ENCODE assay signal across 8 mouse cellular contexts in genomic region chr7:16310020-16310520, GRCm38 (mm10). TPM values are rescaled to one million over a fixed set of nuclear protein-coding genes. Genes with fewer than 3 reads are reported as not detected.
DNase-seq lines count a peak whose midpoint lies in the region; ATAC-seq and TF ChIP-seq lines count a peak whose summit lies in the region.

No protein-coding gene starts in this region.

- H3K36me3 ChIP-seq in ES-E14 (ENCODE audit: control insufficient read depth, insufficient read depth, low read length, poor library complexity, severe bottlenecking): peaks cover 3% of the 10 kb centered on the region; the same call in 1 of the 2 replicates
- no peaks in the 10 kb centered on the region for H3K36me3 ChIP-seq in forebrain, embryonic 12.5 days (replicated peaks)
- H3K36me3 ChIP-seq in heart, postnatal 0 days (replicated peaks; ENCODE audit: control insufficient read depth, insufficient read depth, low read length): no peaks in the 10 kb centered on the region
- H3K36me3 ChIP-seq in neural tube, embryonic 15.5 days: no peaks in the 10 kb centered on the region
- H3K36me3 ChIP-seq in thymus, adult 2 months (ENCODE audit: control insufficient read depth, insufficient read depth, low read length): no peaks in the 10 kb centered on the region

- TF ChIP-seq POLR2A in lung, adult 2 months (IDR thresholded peaks at IDR 0.05; ENCODE audit: borderline replicate concordance, extremely low read depth, low read depth, low read length): peak; percentile 52; the same call in 1 of the 2 replicates
- TF ChIP-seq POLR2A in thymus, adult 2 months (IDR thresholded peaks at IDR 0.05; ENCODE audit: control insufficient read depth, extremely low read depth, insufficient read depth, low read length, poor library complexity): no peak; the same call in 1 of the 2 replicates

- H3K9ac ChIP-seq in ES-E14 (ENCODE audit: insufficient read depth, low read depth, low read length, poor library complexity, severe bottlenecking): peak overlapping the region; percentile 94
- peak overlapping the region; percentile 82 for H3K9ac ChIP-seq in forebrain, embryonic 12.5 days
- H3K9ac ChIP-seq in heart, postnatal 0 days (replicated peaks; ENCODE audit: low read depth, low read length): peak overlapping the region; percentile 38
- H3K9ac ChIP-seq in neural tube, embryonic 15.5 days (replicated peaks): peak overlapping the region; percentile 71

- in situ Hi-C loops in ES-E14 (cut with MboI; ENCODE audit: low sequenced_read_pairs in 2 of 2, unreplicated experiment in 2 of 2): no loop called here

- peak overlapping the region; percentile 93 for H3K4me2 ChIP-seq in forebrain, embryonic 12.5 days
- peak overlapping the region; percentile 82 for H3K4me2 ChIP-seq in heart, postnatal 0 days (ENCODE audit: low read depth, low read length)
- H3K4me2 ChIP-seq in neural tube, embryonic 15.5 days: peak overlapping the region; percentile 95

- no peaks in the 10 kb centered on the region for H3K9me3 ChIP-seq in ES-E14 (ENCODE audit: control insufficient read depth, insufficient read depth, low read depth, low read length)
- no peaks in the 10 kb centered on the region for H3K9me3 ChIP-seq in forebrain, embryonic 12.5 days
- no peaks in the 10 kb centered on the region for H3K9me3 ChIP-seq in heart, postnatal 0 days (replicated peaks; ENCODE audit: control insufficient read depth, low read length)
- H3K9me3 ChIP-seq in neural tube, embryonic 15.5 days (replicated peaks): no peaks in the 10 kb centered on the region

- 0% methylated on average over 33 of the region's 56 CpGs for WGBS in forebrain, embryonic 12.5 days
- WGBS in heart, postnatal 0 days: 0% methylated on average over 25 of the region's 56 CpGs
- WGBS in lung, adult 2 months: 1% methylated on average over 32 of the region's 56 CpGs
- under 1% methylated on average over 48 of the region's 56 CpGs for WGBS in neural tube, embryonic 15.5 days
- WGBS in thymus, adult 2 months: under 1% methylated on average over 47 of the region's 56 CpGs

- ATAC-seq in forebrain, embryonic 12.5 days (ENCODE audit: low FRiP score): no peak
- ATAC-seq in heart, postnatal 0 days (ENCODE audit: insufficient read depth, low read depth): peak; percentile 3; the same call in 1 of the 2 replicates
- ATAC-seq in neural tube, embryonic 15.5 days (ENCODE audit: low FRiP score): peak; percentile 11

- peak; percentile 57 for TF ChIP-seq CTCF in heart, postnatal 0 days (IDR thresholded peaks at IDR 0.05; ENCODE audit: low read depth)
- peak; percentile 47 for TF ChIP-seq CTCF in lung, adult 2 months (IDR thresholded peaks at IDR 0.05; ENCODE audit: insufficient read depth, low read length)
- TF ChIP-seq CTCF in thymus, adult 2 months (IDR thresholded peaks at IDR 0.05; ENCODE audit: borderline replicate concordance, control insufficient read depth, extremely low read depth, insufficient read depth, low read length, poor library complexity): peak; percentile 97

- H3K27me3 ChIP-seq in forebrain, embryonic 12.5 days: peaks cover 24% of the 10 kb centered on the region
- H3K27me3 ChIP-seq in heart, postnatal 0 days (ENCODE audit: control insufficient read depth, insufficient read depth, low read length): no peaks in the 10 kb centered on the region
- no peaks in the 10 kb centered on the region for H3K27me3 ChIP-seq in neural tube, embryonic 15.5 days (replicated peaks)
- peaks cover 10% of the 10 kb centered on the region; the same call in 1 of the 2 replicates for H3K27me3 ChIP-seq in thymus, adult 2 months (ENCODE audit: control insufficient read depth, insufficient read depth, low read length)

- DNase-seq in ES-E14 (ENCODE audit: low read depth, low spot score): peak; percentile 80
- DNase-seq in c-Kit-positive CD71-positive TER-119-positive erythroid progenitor cells, embryonic 14.5 days (ENCODE audit: low spot score): peak; percentile 80
- no peak for DNase-seq in heart, postnatal 0 days (ENCODE audit: low spot score)
- DNase-seq in kidney, postnatal 36 days: peak; percentile 81 to 94
- peak; percentile 91 for DNase-seq in lung, adult 2 months
- DNase-seq in thymus, adult 2 months: peak; percentile 93

- peak overlapping the region; percentile 73 for H3K27ac ChIP-seq in ES-E14 (ENCODE audit: insufficient read depth, low read depth, low read length, poor library complexity, severe bottlenecking)
- peak overlapping the region; percentile 54; the same call in 1 of the 2 replicates for H3K27ac ChIP-seq in forebrain, embryonic 12.5 days
- H3K27ac ChIP-seq in heart, postnatal 0 days (ENCODE audit: low read depth): peak overlapping the region; percentile 99
- peak overlapping the region; percentile 91 for H3K27ac ChIP-seq in neural tube, embryonic 15.5 days (replicated peaks)
- H3K27ac ChIP-seq in thymus, adult 2 months (ENCODE audit: control insufficient read depth, insufficient read depth, low read length): peak overlapping the region; percentile 64

- H3K4me3 ChIP-seq in ES-E14 (ENCODE audit: insufficient read depth in 1 of 2, low read depth in 1 of 2, low read length in 2 of 2, poor library complexity in 1 of 2, severe bottlenecking in 1 of 2): peak overlapping the region; percentile 94 to 99
- H3K4me3 ChIP-seq in forebrain, embryonic 12.5 days (replicated peaks): peak overlapping the region; percentile 58
- peak overlapping the region; percentile 75 for H3K4me3 ChIP-seq in heart, postnatal 0 days (ENCODE audit: low read depth, low read length)
- H3K4me3 ChIP-seq in lung, adult 2 months (replicated peaks; ENCODE audit: extremely low read depth, low read depth, low read length): peak overlapping the region; percentile 91
- H3K4me3 ChIP-seq in neural tube, embryonic 15.5 days (replicated peaks): peak overlapping the region; percentile 69
- H3K4me3 ChIP-seq in thymus, adult 2 months (ENCODE audit: control insufficient read depth, insufficient read depth, low read length): peak overlapping the region; percentile 74

- peaks cover 4 to 22% of the 10 kb centered on the region in 2 experiments; a peak in 2 of 4 replicates for H3K4me1 ChIP-seq in ES-E14 (ENCODE audit: control insufficient read depth in 2 of 2, insufficient read depth in 2 of 2, low read length in 2 of 2, poor library complexity in 1 of 2)
- peaks cover 60% of the 10 kb centered on the region for H3K4me1 ChIP-seq in forebrain, embryonic 12.5 days
- H3K4me1 ChIP-seq in heart, postnatal 0 days (ENCODE audit: control insufficient read depth, insufficient read depth): peaks cover 7% of the 10 kb centered on the region; the same call in 1 of the 2 replicates
- peaks cover 13% of the 10 kb centered on the region for H3K4me1 ChIP-seq in lung, adult 2 months (ENCODE audit: control insufficient read depth, insufficient read depth, low read length)
- H3K4me1 ChIP-seq in neural tube, embryonic 15.5 days: peaks cover 56% of the 10 kb centered on the region
- peaks cover 54% of the 10 kb centered on the region for H3K4me1 ChIP-seq in thymus, adult 2 months (replicated peaks; ENCODE audit: control insufficient read depth, insufficient read depth, low read length)

- no peak for TF ChIP-seq EP300 in heart, postnatal 0 days (IDR thresholded peaks at IDR 0.05; ENCODE audit: low read depth)

TF ChIP-seq in ES-E14, 5 proteins besides CTCF, POLR2A, EP300 and RAD21:
- TF ChIP-seq HCFC1 (IDR thresholded peaks at IDR 0.05; ENCODE audit: borderline replicate concordance, insufficient read depth, low read length) (peak; percentile 12; the same call in 1 of the 2 replicates), ZNF384 (IDR thresholded peaks at IDR 0.05; ENCODE audit: low read depth, low read length) (no peak)

RNA-seq across cellular contexts. Expression of gene Bbc3, which starts 1.9 kb away (rescaled TPM):
- 21.9 and 34.9 TPM in 2 replicates for total RNA-seq in ES-E14 (2012; rRNA removed)
- polyA plus RNA-seq in forebrain, embryonic 12.5 days (2016; fragmentation: Nextera tagmentation; extraction: Ambion mirVana): 12.8 and 14.6 TPM in 2 replicates
- total RNA-seq in heart, postnatal 0 days (2014; rRNA removed; ENCODE audit: low replicate concordance): 7.3 and 14.6 TPM in 2 replicates
- 5.6 and 6.6 TPM in 2 replicates for polyA plus RNA-seq in heart, postnatal 0 days (2015; fragmentation: Nextera tagmentation; extraction: Ambion mirVana)
- 31.8 and 48.2 TPM in 2 replicates for polyA plus RNA-seq in lung, adult 2 months (2012; rRNA removed)
- 25.4 and 27.5 TPM in 2 replicates for polyA plus RNA-seq in neural tube, embryonic 15.5 days (2015; fragmentation: Nextera tagmentation; extraction: Ambion mirVana)
- polyA plus RNA-seq in thymus, adult 2 months (2012; rRNA removed): 49.8 and 84.9 TPM in 2 replicates

RNA-seq across cellular contexts. Expression of gene Ccdc9, which starts 23.5 kb away (rescaled TPM):
- total RNA-seq in ES-E14 (2012; rRNA removed): 53.9 and 70.3 TPM in 2 replicates
- polyA plus RNA-seq in forebrain, embryonic 12.5 days (2016; fragmentation: Nextera tagmentation; extraction: Ambion mirVana): 42.3 and 44.6 TPM in 2 replicates
- total RNA-seq in heart, postnatal 0 days (2014; rRNA removed; ENCODE audit: low replicate concordance): 5.7 and 43.7 TPM in 2 replicates
- 4.7 and 7.2 TPM in 2 replicates for polyA plus RNA-seq in heart, postnatal 0 days (2015; fragmentation: Nextera tagmentation; extraction: Ambion mirVana)
- 31.2 and 47.3 TPM in 2 replicates for polyA plus RNA-seq in lung, adult 2 months (2012; rRNA removed)
- polyA plus RNA-seq in neural tube, embryonic 15.5 days (2015; fragmentation: Nextera tagmentation; extraction: Ambion mirVana): 23.3 and 24.5 TPM in 2 replicates
- polyA plus RNA-seq in thymus, adult 2 months (2012; rRNA removed): 39.4 and 43.0 TPM in 2 replicates

RNA-seq across cellular contexts. Expression of gene Inafm1, which starts 36.7 kb away (rescaled TPM):
- 2.1 TPM in 2 replicates for total RNA-seq in ES-E14 (2012; rRNA removed)
- 13.4 and 14.5 TPM in 2 replicates for polyA plus RNA-seq in forebrain, embryonic 12.5 days (2016; fragmentation: Nextera tagmentation; extraction: Ambion mirVana)
- total RNA-seq in heart, postnatal 0 days (2014; rRNA removed; ENCODE audit: low replicate concordance): 9.8 and 10.7 TPM in 2 replicates
- 7.7 and 9.6 TPM in 2 replicates for polyA plus RNA-seq in heart, postnatal 0 days (2015; fragmentation: Nextera tagmentation; extraction: Ambion mirVana)
- 54.0 and 76.4 TPM in 2 replicates for polyA plus RNA-seq in lung, adult 2 months (2012; rRNA removed)
- 56.4 and 66.4 TPM in 2 replicates for polyA plus RNA-seq in neural tube, embryonic 15.5 days (2015; fragmentation: Nextera tagmentation; extraction: Ambion mirVana)
- 44.7 and 62.2 TPM in 2 replicates for polyA plus RNA-seq in thymus, adult 2 months (2012; rRNA removed)

RNA-seq across cellular contexts. Expression of gene C5ar1, which starts 50.7 kb away (rescaled TPM):
- total RNA-seq in ES-E14 (2012; rRNA removed): not detected in 2 replicates
- 0.70 and 0.73 TPM in 2 replicates for polyA plus RNA-seq in forebrain, embryonic 12.5 days (2016; fragmentation: Nextera tagmentation; extraction: Ambion mirVana)
- total RNA-seq in heart, postnatal 0 days (2014; rRNA removed; ENCODE audit: low replicate concordance): 2.0 and 3.3 TPM in 2 replicates
- 1.9 and 2.2 TPM in 2 replicates for polyA plus RNA-seq in heart, postnatal 0 days (2015; fragmentation: Nextera tagmentation; extraction: Ambion mirVana)
- 36.1 and 39.2 TPM in 2 replicates for polyA plus RNA-seq in lung, adult 2 months (2012; rRNA removed)
- polyA plus RNA-seq in neural tube, embryonic 15.5 days (2015; fragmentation: Nextera tagmentation; extraction: Ambion mirVana): 1.7 and 2.7 TPM in 2 replicates
- 3.2 and 4.1 TPM in 2 replicates for polyA plus RNA-seq in thymus, adult 2 months (2012; rRNA removed)

Comparison
In these comparisons a context has a peak if more than half of its experiments do, and no peak if none do; other contexts are left out.
1. H3K9ac ChIP-seq: peak in every context shown above with its lines; median percentile 94 in ES-E14; 82 in forebrain, embryonic 12.5 days; 71 in neural tube, embryonic 15.5 days; 38 in heart, postnatal 0 days.
2. CTCF ChIP-seq: peak in every context shown above with its lines; median percentile 97 in thymus, adult 2 months; 57 in heart, postnatal 0 days; 47 in lung, adult 2 months.